Mouse (Mus musculus) cerebellum, adult 9-11 months (tissue): ENCODE results near the gene Hc.

Experiments
- DNase-seq: peaks from one replicate; pipeline ENCODE4 v3.0.0; 2022

Hc gene

DNA sequence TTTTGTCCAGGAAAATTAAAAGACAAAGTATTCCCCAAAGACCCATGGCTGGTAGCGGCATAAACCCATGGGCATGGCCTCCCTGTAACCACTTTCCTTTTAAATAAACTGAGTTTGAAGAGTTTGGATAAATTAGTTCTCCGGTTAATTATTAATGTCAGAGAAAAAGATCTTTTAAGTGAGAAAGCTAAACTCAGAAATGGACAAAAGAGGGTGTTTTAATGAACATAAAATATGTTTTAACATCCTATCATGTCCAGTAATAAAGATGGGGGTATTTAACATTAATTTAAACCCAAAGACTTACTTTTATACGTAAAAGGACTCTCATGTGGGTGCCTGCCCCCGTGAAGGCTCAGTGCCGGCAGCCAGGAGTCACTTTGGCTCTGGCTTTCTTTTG lies at the start of gene Hc:
TSS of gene Hc (minus strand) at position 101 of the 400 bp plus-strand sequence.
- no peak for DNase-seq

DNA sequence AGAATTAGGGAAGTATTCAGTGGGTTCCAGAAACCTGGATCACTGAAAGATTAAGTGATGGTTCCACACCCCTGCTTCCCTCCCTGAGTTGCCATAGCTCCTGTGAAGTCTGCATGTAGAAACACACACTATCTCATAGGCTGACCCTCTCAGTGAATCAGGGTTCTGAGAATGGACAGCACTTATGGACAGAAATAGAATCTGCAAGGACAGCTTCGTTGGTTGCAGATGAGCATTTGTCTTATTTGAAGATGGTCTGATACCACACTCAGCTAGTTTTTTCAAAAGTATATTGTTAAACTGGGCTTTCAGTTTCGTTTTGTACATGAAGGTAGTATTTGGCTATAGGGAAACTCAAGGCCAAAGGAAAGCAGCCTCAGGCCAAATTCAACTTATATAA lies 49.3 kb upstream of the Hc start:
- no peak for DNase-seq

DNA sequence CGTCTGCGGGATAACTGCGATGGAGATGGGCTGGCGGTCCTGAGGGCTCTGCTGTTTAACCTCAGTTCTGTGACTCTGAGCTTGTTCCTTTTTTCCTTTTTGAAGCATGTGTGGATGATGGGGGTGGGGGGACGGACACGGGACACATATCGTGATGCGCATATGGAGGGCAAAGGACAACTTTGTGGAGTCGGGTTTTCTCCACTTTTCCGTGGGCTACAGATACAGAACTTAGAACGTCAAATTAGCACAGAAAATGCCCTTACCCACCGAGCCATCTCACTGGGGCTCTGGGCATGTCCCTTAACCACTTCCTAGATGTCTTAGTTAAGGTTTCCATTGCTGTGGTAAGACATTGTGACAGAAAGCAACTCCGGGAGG lies 48.7 kb upstream of the Hc start:
- no peak for DNase-seq

DNA sequence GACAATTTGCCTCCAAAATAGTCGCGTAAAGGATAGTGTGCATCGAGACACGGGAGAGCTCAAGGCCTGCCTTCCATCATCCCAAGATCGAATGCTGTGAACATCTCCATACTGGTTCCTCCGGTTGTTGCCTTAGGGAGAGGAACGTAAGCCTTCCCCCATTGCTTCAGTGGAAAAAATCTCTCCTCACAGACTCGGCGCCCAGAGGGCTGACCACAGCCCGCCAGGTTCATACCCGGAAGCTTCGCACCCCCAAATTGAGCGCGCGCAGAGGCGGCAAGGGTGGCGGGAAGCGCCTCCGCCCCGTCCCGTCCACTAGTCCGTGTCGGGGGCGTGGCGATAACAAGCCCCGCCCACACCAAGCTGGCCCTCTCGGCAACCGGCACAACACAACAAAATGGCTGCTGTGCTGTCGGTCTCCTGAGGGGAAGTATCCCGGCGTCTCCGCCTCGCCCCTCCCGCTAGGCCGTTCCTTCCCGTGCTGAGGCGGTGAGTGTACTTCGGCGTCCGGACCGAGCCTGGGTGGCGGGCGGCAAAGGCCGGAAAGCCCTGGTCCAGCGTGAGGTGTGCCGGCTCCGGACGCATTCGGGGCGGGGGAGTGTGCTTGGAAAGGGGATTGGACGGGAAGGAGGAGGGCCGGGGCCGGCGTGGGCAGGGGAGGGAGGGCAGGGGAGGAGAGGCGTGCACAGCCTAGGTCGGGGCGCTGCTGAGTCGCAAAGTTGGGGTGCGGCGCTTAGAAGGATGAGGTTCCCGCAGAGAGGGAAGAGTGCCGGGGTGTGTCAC lies 48.1 kb upstream of the Hc start, which contains the start of gene Cntrl:
TSS of gene Cntrl (plus strand) at position 352 of the 783 bp plus-strand sequence.
- peak; percentile 94 for DNase-seq

DNA sequence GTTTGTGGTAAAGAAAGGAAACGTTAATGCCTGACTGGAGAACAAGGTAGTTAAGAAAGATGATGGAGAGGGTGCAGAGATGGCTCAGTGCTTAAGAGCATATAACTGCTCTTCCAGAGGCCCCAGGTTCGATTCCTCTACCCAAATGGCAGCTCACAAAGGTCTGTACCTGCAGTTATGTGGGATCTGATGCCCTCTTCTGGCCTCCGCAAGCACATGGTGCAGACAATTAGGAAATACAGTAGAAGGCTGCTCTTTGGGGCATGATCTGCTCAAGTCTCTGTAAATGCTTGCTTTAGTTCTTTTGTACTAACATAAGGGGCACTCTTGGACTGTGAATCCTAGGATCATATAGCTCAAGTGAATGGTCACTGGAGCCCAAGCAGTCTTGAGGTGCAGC lies 47.5 kb upstream of the Hc start:
- peak; percentile 49 for DNase-seq

DNA sequence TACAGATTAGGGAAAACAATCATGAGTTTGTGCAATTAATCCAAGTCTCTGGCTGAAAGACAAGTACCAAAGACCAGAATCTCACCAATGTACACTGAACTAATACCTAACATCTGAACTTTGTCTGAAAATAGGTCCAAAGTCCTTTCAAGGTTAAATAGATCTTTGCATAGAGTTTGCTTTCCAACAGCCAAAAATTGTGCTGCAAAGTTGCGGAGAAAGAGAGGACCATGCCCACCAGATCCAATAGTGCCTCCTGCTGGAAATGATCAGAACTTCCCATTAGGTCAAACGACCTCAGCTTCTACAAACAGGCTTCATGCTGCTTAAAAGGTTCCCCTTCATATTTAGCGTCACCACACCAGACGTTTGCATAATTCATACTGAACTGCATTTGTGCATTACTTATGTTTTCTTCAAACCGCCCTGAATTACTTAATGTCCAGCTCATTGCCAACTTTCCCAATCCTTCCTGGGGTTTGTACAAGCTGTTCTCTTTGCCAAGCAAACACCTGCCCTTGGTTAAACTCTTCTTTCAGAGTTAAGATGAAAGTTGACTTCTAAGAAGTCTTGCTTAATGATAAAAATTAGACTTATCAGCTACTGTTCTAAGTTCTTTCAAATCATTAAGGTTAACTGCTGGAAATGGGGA lies 46.9 kb upstream of the Hc start:
- DNase-seq = peak; percentile 16

DNA sequence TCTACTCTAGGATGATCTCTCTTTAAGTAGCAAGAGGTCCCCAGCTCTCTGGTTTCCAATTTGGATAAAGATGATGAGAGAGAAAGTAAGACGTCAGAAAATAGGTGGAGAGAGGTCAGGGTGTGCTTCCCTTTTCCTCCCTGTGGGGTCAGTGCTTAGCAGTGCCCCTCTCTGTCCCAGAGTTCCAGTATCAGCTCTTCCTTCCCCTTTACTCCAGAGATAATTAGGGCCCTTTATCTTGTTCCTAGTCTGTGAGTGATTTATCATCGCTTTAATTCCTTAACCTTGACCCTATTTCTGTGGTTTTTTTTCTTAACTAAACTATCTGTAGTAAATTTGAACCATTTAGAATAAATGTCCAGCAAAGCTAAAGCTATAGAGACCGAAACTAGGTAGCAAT lies 43.6 kb upstream of the Hc start:
- no peak for DNase-seq

DNA sequence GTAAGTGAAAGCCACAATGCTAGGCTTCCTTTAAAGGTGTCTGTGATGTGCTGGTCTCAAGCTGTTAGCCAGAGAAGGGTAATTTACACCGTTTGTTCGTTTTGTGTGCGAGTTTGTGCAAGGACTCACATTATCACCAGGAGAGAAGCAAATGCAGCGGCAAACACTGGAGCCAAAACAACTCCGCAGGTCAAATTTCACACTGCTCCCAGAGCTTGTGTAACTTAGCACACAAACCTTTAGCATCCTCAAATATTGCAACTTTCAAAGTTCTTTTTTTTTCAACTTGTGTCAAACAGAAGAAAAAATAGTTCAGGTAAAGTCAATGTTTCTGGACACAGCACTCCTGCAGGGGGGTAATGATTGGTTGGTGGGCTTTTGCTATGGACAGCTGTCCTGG lies 42.3 kb upstream of the Hc start:
- no peak for DNase-seq

DNA sequence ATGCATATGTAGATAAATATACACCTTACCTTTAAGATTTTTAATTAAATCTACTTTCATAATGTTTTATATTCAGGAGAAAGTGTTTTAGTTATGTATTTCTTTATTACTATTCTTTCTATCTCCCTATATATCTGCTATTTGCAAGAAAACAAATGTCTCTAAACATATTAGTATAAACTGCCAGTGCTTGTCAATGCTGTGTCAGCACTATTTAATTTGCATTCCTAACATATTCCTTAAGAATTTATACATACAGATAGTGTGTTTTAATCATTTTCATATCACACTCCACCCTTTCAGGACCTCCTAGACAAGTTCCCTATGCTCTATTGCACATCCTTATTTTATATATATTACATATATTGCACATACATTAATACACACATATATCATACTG lies 41.5 kb upstream of the Hc start:
- no peak for DNase-seq

DNA sequence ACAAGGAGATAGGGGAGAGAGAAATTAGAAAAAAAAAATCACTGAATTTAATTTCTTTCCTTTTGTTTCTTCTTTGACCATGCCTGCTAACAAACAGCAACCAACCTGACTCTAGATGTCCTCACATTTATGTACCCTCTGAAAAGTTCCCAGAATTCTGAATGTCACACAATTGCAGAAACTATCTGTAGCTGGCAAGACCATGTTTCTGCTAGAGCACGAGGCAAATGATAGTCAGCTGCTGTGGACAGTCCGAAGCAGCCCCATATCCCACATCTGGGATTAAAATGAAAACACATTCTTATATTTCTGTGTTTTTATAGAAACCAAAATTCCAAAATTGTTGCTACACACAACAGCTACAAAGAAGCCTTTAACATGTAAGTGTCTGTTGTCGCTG lies 40.2 kb upstream of the Hc start, which contains the start of gene AI182371:
TSS of gene AI182371 (minus strand) at position 101 of the 400 bp plus-strand sequence.
- no peak for DNase-seq

DNA sequence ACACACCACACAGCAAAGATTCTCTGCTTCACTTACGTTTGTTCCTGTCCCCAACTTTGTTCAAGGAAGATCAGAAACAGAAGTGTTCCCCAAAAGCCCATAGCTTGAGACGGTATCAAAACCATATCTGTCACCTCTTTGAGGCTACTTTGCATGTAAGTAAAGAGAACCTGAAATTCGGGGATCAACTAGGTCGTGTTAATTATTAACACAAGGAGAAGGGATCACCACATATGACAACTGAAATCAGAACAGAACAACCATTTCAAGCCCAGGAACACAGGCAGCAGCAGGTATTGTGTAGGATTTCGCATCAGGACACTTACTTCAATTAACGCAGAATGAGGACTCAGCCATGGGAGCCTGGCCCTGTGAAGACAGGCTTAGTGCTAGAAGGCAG lies 39.3 kb upstream of the Hc start:
- no peak for DNase-seq

DNA sequence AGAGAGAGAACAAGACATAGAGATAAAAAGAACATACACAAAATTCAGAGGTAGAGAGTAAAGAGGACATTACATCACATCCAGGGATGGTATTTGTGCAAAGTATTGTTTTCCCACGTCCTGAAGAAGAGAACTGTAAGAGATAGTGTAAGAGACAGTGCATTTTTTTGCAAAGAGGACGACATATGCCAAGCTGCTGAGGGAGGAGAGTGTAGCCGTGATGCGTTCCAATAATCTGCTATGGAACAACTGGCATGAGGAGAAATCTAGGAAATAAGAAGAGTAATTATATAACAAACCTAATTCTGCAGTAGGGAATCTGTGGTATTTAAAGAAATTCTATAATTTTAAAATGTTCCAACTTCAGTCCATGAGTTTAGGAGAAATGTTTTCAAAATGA lies 26.2 kb upstream of the Hc start:
- no peak for DNase-seq

DNA sequence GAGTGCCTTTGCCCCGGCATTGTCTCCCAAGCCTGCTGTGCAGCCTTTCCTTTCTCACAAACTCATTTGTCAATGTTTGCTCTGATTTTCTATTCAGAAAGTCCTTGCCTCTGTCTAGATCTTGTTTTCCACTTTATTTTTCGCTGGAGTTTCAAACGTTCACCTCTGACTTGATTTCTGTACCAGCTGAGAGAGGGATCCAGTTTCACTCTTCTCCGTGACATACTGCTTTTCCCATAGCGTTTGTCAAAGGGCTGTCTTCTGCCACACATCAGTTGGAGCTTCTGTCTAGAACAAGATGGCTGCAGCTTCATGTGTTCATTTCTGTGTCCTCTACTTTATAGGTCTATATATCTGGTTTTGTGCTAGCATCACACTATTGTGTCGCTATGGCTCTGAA lies 17.9 kb upstream of the Hc start:
- no peak for DNase-seq

DNA sequence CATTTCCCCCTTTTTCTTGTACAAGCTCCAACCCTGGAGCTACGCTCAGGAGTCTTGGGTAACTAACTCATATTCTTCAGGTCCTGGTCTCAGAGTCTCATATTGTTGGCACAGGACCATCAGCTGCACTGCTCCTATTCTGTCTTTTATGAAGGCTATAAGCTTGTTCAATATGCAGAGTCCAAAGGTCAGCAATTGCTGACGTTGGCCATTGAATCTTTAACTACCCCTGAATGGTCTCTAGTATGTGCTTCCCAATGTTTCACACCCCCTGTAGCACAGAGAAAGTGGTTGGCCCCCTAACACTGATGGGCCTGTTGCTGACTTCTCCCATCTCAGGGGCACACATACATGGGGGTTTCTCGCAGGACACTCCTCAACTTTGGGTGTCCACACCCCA lies 13.1 kb upstream of the Hc start:
- no peak for DNase-seq

DNA sequence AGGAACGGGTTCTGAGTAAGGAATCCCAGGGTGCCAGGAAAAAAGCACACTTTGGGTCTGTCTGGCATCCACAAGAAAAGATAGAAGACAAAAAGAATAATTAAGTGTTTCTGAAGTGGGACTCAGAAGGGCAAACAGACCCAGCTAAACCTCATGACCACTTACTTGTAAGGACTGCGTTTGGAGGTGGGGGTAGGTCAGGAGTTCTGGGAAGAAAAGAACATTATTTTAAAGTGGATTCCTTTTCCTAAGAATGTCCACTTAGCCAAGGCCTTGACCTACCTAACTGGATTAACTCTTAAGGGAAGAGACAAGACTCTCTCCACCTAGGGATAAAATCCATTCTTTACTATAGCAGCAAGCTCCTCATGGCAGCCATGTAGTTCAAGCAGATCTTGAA lies 11.3 kb upstream of the Hc start:
- DNase-seq = no peak

DNA sequence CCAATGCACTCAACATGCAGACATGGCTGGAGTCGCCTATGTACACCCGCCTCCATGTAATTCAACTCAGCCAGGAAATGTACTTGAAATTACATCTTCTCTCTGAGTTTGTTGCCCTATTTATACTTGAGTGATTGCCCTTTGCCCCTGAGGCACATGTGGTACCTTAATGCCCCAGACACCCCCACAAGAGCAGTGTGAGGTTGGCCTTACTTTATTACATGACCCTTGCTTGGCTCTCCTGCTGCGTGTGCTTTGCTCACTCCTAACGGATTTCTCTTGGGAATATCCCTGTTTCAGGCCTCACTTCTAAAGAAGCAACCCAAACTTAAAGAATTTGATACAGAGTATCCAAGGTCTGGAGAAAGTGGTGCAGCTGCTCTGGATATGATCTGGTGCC lies 9.0 kb upstream of the Hc start:
- DNase-seq = no peak

DNA sequence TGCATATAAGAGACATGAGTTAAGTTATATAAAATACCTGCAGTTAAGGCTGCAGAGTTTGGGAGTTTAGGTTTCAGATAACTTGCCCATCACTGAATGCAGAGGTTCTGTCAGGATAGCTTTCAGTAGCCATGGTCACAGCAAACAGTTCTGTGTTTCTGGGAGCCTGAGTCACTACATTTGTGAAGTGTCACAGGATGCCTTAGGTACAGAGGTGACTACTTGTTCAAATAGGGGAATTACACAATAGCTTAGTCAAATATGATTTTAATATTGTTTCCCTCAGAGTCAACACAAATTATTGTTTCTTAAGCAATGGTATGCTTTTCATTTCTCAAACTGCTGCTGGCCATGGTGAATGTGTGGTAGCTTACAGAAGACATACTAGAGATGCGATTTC lies 7.9 kb upstream of the Hc start:
- no peak for DNase-seq

DNA sequence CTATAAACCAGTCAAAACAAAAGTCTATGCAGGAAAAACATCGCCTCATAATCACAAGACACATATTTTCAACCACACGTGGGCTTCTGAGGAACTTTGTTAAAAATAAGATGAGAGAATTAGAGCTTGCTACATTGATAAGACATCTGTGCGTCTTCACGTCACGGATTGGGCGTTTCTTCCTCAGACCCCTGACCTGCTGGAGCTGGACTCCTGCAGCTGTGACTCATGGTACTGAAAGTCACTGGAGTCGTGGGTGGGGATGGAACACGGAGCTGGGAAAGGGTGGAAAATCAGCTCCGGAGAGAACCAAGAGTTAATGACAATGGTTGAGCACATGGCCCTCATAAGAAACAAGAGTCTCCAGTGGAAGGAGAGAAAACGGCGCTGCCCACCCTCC lies 5.9 kb upstream of the Hc start:
- DNase-seq = no peak

DNA sequence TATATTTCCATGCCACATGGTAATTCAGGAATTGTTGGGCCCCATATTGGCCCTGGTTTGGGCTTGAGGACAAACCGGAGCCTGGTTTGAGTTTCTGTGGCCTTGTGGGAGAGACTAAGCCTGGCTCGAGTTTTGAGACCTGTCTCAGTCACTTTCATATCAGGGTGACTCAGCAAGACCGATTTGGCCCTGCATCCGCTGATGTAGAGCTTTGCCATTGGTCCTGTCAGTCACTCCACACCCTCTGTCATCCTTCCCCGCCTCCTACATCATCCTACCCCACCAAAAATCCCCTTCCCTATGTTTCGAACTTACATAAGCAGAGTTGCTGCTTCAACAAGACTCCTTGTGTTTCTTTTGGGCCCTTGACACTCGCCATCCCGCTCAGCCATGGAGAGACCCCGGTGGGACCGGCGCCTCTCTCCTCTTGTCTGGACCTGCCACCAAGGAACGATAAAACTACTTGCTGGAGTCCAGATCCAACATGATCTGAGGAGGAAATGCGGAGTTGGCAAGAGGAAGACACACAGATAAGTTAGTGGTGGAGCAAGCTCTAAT lies 5.4 kb upstream of the Hc start:
- no peak for DNase-seq

DNA sequence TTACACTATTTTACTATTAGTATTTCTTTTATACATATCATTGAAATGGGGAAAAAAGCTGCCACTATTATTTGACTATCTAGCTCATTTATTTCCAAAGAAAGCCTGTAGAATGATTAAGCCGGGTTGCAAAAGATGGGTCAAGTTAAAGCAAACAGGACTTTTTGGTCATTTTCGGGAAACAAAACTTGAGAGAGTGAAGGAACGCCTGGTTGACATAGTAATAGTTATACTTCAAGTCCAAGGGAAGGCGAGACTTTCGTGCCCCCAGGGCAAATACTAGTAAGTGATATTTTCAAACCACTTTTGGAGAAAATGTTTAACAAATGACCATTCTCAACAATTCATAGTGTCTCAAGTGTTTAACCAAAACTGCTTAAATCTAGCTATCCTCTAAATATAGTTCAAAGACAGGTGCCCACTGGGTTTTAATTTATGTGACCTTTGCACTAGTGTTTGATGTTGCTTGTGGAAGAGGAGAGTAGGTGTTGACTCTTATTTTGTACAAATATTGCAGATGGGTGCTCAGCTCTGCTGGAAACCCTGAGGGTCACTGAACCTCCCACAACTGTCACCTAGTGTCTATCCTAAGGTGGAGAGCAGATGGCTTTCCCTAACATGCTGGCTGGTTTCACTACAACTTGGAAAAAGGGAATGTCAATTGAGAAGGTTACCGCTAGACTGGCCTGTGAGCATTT lies 2.2 kb upstream of the Hc start:
- DNase-seq = no peak

DNA sequence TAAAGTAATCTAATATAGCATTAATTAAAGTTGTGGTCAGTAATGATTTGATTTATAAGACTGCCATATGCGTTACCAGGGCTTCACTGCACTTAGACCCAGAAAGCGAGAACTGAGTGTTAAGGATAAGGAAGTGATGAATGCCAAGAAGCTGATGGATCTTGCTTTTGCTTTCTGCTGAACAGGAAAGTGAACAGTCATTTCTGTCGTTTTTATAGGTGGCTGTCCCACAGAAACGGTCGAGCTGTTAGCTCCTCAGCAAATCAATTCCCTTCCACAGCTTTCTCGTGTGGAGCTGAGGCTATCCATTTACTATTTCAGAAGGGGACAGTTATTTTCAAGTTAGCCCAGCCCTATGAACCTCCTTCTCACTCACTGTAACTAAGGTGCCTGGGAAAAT lies 341 bp downstream of the Hc start:
- DNase-seq = no peak

DNA sequence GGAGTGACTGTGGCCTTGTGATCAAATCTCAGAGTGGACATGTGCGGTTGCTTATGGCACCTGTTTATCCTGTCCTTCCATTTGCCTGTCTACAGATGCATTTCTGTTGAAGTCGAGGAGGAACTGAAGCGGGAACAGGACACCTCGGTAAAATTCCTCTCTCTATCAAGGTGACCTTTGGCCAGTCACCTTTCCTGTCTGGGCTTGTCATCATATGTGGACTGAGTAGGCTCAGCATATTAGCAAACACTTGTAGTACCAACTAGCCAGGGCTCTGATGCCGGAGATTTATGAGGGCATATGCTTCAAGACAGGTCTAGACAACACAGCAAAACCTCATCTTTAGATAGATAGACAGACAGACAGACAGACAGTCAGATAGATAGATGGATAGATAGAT lies 982 bp downstream of the Hc start:
- DNase-seq = no peak

DNA sequence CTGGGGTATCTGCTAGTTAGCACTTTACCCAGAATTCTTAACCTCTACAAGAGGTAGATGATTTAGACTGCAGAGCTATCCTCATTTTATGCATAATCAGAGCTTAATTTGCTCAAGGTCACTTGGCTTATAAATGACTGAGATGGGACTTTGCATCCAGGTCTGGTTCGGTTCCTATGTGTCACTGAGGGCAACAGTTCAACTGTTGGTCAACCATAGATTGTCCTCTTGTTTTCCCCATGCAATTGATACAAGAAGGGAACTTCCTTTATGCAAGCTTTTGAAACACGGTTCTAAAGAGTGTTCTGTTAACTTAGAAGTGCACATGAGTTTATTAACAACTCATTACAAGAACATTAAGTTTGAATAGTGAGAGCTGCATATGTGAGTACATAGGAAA lies 2.9 kb downstream of the Hc start:
- no peak for DNase-seq

DNA sequence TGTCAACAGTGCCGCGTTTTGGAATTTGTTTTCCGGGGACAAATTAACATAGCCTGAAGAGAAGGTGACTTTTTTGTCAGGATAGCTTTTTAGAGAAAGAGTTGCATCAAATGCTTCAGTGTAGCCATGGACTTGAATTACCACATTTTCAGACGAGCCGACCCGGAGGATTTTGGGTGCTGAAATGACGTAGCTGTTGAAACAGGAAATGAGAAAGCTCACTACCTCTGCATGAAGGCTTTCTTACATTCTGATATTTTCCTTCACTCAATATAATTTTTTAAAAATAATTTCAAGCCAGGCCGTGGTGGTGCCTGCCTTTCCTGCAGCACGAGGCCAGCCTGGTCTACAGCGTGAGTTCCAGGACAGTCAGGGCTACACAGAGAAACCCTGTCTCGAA lies 4.0 kb downstream of the Hc start:
- DNase-seq = no peak
